Mouse (Mus musculus) adrenal gland, adult (tissue): Measurements from ENCODE around the gene Eif3c.

ENCODE experiments used
- DNase-seq, 2 experiments: peaks; one replicate each; pipeline ENCODE4 v3.0.0; 2022 to 2023; ENCODE audit warnings: low spot score in 1 of 2; ENCODE audit not compliant: inconsistent age in 2 of 2

Gene Eif3c

GRCm38 (mm10) chr7:126496475-126496874, 69.7 kb downstream of the Eif3c start:
- DNase-seq, result no peak
